Mouse (Mus musculus) MN1 (cell line): ENCODE results near the gene Dlec1.

ENCODE experiments used
- DNase-seq: peaks from one replicate; pipeline ENCODE4 v3.0.0-alpha.2; 2016; ENCODE audit warnings: low spot score

Gene Dlec1

DNA sequence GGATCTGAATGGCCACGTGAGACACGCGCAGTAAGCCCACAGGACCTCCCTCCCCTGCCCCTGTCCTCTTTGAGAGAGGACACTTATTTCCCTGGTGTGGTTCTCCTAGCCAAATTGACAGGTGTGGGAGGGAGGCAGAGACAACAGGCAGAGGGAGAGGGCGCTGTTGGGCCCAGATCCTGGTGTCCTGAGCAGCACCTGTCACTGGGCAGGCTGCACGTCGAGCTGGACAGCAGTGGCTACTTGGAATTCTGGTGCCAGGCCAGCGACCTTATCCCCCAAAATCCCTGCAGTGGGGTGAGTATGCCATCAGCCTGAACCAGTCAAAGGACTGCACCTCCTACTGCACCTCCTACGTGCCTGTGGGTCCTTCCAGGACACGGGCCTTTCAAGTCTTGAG is 41.1 kb downstream of the Dlec1 start:
- no peak for DNase-seq

DNA sequence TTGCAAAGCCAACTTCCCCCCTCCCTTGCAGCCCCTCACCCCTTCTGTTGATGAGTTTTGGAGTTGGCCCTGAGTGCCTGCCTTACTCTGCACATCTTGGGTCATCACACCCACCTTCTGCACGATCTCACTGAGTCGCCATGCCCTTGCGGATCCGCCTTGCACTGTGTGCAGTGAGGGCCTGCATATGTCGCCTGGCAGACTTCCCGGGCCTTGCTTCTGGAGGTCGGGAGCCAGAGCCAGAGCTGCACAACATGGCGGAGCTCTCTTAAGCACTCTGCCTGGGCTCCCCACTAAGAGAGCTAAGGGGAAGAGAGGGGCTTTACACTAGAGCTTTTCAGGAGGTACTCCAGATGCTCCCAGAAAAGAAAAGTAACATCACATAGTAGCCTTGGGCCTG is 42.4 kb downstream of the Dlec1 start:
- DNase-seq: no peak

DNA sequence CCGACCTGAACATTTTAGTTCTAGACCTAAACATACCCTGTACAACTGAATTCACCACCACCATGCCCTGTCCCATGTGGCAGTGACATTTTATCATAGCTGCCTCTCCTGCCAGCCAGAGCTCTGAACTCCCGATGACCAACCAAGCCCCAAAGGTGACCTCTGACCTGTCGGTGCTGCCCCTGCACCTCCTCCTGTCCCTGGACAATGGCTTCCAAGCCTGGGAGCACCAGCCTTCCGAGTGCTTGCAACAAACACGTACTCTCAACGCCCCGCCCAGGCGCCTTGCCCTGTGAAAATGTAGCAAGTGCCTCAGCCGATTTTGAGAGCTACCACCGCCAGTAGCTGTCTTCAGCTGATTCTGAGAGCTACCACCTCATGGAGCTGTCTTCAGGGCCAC is 42.9 kb downstream of the Dlec1 start:
- no peak for DNase-seq

DNA sequence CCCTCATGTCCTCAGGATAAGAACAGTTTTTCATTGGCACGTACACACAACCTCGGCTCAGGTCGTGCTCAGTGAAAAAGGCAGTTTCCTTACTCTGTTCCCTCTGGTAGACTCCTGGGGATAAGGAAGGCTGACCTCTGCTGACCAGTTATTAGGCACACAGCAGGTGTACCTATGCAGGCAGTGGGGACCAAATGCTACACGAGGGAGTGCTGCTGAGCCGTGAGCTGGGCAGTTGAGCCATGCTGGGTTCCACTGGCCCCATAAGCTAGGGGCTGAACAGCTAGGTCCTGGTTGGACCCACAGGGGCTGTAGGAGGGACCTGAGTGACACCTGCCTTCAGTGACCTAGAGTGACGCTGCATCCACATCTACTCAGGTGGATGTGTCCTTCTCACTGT is 43.4 kb downstream of the Dlec1 start:
- no peak for DNase-seq

DNA sequence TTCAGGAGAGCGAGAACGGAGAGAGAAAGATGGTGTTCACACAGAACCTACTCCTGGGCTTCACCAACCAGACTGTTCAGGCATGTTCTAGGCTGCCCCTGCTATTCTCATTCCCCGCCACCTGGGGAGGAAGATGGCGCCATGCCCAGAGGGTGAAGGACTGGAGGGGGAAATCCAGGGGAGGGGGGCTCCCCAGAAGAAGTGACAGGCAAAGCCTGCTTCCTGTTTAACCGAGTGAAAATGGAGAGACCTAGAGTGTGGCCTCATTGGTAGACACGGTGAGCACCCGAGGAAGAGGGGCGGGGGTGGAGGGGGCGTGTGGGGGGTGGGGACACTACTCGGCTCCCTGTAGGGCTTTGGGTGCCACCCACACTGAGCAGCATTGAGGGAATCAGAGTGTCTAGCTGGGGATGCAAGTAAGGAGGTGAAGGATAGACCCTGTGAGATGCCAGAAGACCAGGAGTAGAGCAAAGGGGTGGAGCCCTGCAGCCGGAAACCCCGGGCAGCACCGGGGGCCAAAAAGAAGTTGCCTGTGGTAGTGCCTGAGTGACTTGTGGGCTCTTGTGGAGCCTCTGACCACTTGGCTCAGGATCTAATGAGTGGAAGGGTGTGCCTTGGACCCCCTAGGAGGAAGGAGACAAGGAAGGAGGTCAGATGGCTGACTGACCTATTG is 44.0 kb downstream of the Dlec1 start:
- DNase-seq: no peak

DNA sequence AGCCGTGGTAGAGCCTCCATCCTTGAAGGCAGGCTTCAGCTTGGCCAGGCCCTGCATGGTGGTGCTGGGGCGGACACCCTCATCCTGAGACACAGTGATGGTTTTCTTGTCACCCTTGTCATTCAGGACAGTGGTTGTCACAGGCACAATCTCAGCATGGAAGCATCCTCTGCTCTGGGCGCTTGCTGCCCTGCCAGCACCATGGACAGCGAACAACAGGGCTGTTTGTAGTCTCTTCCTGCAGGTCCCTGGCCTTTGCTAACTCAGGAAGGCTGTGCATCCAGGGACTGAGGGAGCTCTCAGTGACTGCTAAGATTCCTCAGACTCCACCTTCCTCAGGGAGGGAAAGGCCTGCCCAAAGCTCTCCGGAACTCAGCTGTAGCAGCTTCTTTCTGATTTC is 47.3 kb downstream of the Dlec1 start:
- no peak for DNase-seq

DNA sequence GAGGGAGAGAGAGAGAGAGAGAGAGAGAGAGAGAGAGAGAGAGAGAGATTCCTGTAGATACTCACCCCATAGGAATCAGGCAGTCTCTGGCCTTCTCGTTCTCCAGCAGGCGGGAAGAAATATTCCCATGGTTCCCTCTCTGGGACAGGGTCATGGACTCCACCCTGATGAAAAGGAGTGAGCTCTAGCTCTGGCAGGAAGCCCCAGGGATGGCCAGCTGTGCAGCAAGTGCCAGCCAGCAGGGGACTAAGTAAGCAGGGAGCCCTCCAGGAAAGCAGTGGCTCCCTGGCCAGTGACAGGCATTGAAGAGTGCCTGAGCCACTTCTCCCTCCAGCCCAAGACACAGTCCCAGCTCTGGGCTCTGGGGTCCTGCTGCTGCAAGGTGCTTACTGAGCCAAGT is 49.5 kb downstream of the Dlec1 start:
- no peak for DNase-seq

DNA sequence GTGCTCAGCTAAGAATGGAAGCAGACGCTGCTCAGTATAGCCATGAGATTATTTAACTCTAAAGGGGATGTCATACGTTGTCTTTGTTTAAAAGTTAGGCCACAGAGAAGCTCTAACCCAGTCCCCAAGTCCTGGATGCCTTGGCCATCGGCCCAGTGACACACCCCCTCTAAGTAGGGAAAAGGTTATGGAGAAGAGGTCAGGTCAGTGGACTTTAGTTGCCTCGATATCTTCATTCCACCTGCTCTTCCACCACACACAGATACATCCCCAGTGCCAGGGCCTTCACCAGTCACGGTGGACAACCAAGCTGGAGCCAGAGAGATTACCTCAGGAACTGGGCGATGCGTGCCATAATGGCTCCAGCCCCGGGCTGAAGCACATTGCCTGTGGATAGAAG is 53.1 kb downstream of the Dlec1 start:
- DNase-seq: no peak

DNA sequence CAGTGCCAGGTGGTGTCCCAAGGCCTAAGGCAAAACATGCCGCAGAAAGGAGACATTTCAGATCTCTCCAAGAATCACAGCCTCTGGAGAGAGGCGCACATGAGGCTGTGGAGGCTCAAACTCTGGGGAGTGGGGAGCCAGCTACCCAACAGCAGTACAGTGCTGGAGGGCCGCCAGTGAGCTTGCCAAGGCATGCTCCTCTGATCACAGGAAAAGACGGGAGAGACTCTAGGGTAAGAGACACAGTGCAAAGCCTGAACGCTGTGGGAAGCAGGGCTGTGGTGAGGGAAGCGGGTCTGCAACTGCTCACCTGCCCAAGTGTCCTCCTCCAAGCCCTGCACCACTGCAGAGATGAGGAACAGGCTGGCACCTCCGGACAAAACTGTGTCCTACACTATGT is 53.5 kb downstream of the Dlec1 start:
- DNase-seq: no peak

DNA sequence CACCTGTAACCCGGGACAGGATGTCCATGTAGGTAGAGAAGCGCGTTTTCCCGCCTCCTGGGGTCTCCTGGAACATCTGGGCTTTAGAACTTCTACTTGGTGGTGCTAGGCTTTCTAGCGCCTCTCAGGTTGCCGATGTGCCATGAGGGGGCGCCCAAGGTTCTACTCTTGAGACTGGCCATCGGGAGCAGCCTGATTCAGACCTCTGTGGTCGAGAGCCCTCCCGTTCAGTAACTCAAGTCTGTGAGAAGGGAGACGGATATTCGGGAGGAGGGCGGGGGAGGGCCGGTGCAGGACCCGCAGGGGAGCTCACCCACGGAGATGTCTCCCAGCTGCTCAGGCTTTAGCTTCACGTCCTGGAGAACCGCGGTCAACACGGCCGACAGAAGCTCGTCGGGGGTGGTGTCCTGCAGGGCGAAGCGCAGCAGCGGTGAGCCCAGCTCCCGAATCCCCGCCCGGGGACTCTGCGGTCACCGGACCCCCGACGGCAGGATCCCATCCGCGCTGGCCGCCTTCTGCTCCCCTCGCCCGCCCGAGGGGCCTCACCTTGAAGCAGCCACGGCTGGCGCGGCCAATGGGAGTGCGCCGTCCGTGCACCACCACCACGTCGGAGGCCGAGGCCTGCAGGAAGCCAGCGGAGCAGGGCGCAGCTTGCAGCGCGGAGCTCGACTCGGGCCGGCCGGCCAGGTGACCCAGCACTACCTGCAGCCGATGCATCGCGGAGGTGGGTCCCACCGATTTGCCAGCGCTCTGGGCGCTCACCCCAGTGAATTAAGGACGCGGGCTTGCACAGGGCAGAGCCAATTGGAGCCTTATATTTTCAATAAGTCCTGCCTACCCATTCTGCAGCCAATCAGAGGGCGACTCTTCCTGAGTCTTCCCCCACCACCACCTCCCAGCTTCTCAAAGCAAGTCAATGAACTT is 54.3 kb downstream of the Dlec1 start, which contains the start of gene Acaa1b:
TSS of gene Acaa1b (minus strand) at position 816 of the 924 bp plus-strand sequence.
- no peak for DNase-seq

DNA sequence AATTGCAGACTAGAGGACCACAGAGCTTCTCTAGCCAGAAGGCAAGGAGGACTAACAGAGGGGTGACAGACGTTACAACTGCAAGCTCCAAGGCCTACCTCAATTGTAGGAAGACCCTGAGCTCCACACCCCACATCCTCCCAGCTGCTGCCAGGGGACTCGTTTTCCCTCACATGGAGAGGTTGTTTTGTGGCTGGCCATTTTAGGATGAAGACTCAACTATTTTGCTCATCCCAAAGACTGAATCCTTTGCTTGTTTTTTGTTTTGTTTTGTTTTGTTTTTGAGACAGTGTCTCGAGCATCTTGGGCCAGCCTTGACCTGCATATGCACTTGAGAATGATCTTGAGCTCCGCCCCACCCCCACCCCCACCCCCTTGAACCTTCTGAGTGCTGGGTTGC is 56.6 kb downstream of the Dlec1 start, which contains the start of gene Gm47289:
TSS of gene Gm47289 (plus strand) at position 301 of the 400 bp plus-strand sequence.
- no peak for DNase-seq

DNA sequence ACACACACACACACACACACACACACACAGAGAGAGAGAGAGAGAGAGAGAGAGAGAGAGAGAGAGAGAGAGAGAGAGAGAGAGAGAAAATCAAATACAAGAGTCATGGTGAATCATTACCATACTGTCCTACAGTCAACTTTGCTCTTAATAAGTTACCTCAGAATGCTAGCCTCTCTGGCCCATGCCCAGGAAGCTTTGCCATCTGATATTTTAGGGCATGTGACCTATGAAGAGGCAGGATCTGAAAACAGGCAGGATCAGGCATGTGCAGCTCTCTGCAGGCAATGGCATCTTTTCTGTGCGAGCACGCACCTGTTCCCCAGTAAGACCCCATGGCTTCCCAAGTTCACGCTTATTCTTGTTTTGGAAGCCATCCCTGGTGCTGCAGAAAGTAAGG is 58.4 kb downstream of the Dlec1 start:
- no peak for DNase-seq

DNA sequence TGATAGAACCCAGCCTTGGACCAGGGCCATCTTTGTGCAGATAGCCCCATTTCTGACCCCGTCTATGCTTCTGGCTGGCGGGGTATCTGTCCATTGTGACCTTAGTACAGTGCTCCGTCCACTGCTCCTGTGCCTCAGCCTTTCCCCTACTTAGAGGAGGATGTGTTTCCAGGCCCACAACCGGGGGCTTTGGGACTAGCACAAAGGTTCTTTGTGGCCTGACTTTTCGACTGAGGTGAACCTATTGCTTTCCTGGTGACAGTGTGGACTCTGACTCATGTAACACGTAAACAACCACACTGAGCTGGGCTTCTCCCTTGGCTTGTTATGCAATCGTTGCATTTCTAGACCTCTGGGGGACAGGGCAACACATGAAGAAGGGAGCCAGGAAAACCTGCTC is 62.5 kb downstream of the Dlec1 start:
- DNase-seq: no peak

DNA sequence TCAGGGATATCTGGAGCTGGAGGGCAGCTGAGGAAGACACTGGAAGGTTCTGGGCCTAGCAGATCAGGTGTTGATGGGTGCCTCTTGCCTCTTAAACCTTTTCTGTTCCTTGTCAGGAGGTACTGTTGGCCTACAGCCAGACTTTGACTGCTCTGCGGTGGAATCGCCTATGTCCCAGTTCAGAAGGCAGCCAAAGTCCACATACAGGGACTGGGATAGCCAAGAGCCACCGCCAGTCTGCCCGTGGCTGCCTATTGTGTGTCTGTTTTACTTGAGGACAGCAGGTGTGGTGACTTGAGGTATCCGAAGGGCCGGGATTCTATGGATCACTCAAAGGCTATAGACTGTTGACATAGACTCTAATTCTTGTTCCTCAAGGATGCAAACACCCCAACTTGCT is 63.3 kb downstream of the Dlec1 start:
- DNase-seq: no peak

DNA sequence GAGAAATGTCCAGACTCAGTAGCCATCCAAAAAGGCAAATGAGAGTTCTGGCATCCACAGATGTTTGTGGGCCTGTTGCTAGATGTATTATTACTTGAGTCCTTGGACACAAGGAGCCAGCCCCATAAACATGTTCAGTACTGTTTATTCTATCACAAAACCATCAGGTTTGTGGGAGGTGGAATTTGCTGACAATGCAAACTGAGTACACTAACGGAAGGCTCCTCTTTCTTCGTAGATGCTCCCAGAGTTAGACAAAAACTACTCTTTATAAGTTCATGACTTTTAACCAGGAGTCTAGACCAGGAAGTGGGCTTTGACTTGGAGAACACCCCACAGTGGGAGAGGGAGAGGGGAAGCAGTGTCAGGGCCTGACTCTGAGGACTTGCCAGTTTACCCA is 65.3 kb downstream of the Dlec1 start:
- DNase-seq: no peak

DNA sequence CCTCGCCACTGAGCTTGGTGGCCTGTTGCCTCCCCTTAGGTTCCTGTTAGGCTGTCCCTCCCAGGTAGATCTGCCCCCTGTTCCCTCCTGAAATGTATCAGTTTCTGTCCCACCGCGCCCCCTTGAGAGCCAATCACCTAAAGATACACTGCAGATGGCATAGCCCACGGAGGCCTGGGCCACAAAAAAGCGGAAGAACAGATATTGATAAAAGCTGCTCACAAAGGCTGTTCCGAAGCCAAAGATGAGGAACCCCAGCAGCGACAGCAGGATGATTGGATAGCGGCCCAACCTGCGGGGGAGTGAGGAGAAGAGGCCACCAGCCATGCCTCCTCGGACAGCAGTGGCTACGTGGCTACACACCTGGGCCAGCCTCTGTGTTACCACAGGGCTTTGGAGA is 77.0 kb downstream of the Dlec1 start:
- DNase-seq: no peak

DNA sequence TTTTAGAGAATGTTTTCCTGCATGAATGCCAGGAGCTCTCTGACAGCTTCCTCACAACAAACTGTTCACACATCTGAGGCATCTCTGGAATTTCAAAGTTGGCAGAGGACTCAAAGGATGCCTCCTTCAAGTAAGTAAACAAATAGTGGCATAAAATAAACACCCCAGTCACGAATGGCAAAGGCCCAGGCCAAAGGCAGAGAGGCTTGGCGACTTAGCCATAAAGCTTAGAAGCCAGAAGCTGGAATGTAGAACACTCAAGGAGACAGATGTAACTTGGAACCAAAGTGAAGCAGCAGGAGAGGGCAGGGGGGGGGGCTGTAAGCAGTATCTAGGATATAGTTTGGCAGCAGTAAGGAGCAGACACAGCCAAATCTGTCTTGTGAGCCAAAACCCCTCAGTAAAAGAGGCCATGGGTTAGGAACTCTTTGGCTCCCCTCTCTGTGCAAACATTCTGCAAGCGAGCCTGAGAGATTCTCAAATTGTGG is 79.0 kb downstream of the Dlec1 start:
- DNase-seq: no peak

DNA sequence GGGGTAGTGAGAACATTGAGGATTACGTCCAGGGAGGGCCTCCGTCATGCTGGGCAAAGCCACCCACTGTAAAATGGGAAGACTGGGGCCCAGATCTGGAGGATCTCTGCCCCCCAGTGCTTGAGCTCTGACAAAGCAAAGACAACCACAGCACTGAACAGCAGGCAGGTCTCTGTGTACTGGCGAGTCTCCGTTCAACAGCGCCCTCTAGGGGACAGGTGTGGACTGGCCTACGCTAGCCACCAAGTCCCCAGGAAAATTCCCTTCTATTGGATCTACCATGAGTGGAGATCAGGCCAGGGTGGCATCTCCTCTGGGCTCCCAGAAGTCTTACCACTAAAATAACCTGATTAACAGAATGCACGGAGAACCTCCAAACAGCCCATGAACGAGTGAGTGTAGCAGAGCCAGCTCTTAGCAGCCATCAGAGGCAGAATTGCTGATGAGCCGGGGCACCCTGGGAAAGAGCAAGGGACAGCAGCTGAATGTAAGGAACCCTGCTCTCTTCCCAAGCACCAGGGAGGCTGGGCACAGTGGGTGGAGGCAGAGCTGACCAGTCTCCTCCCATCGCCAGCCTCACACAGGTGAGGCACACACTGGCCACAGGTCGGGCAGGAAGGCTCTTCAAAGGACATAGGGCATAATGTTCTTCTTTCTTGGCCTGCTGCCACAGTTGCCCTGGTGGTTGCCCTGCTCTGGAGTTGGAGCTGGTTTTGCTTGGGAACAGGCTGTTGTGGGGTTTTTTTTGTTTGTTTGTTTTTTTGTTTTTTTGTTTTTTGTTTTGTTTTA is 90.1 kb downstream of the Dlec1 start:
- no peak for DNase-seq
